Mouse (Mus musculus) thymus, adult 2 months (tissue): Measurements from ENCODE around the gene Crybg1. TPM values are rescaled to one million over a fixed set of nuclear protein-coding genes. Genes with fewer than 3 reads are reported as not detected.

Experiments
- DNase-seq: peaks from one replicate; pipeline ENCODE4 v3.0.0; 2021
- H3K27ac ChIP-seq: fragments of 200-500 bp; 2 replicates; pipeline ENCODE4 v1.5.1; 2012; ENCODE audit warnings: low read length, control low read depth; ENCODE audit not compliant: control insufficient read depth, insufficient read depth
- H3K27me3 ChIP-seq: fragments of 200-500 bp; 2 replicates; pipeline ENCODE4 v1.6.1; 2012; ENCODE audit warnings: mild to moderate bottlenecking, low read length, moderate library complexity, mixed read lengths; ENCODE audit not compliant: control insufficient read depth, insufficient read depth
- H3K36me3 ChIP-seq: fragments of 200-500 bp; 2 replicates; pipeline ENCODE4 v1.6.1; 2012; ENCODE audit warnings: mild to moderate bottlenecking, low read length, moderate library complexity; ENCODE audit not compliant: control insufficient read depth, insufficient read depth
- H3K4me1 ChIP-seq: fragments of 200-500 bp; replicated peaks from 2 replicates; pipeline ENCODE4 v1.6.1; 2012; ENCODE audit warnings: low read length; ENCODE audit not compliant: control insufficient read depth, insufficient read depth
- H3K4me3 ChIP-seq: fragments of 200-500 bp; 2 replicates; pipeline ENCODE4 v1.5.1; 2012; ENCODE audit warnings: mild to moderate bottlenecking, low read length, control low read depth, moderate library complexity; ENCODE audit not compliant: control insufficient read depth, insufficient read depth
- CTCF ChIP-seq: fragments of 200-500 bp; IDR thresholded peaks from 2 replicates; pipeline ENCODE4 v1.5.1; 2012; ENCODE audit warnings: mild to moderate bottlenecking, control low read depth, low read length, moderate library complexity, borderline replicate concordance; ENCODE audit not compliant: control insufficient read depth, poor library complexity, insufficient read depth; ENCODE audit errors: extremely low read depth
- POLR2A ChIP-seq: fragments of 200-500 bp; IDR thresholded peaks from 2 replicates; pipeline ENCODE4 v1.6.1; 2012; ENCODE audit warnings: mild to moderate bottlenecking, low read length, control low read depth, moderate library complexity; ENCODE audit not compliant: control insufficient read depth, poor library complexity, insufficient read depth; ENCODE audit errors: extremely low read depth
- WGBS: fragments of 180-500 bp; shearing (Covaris S2); methylation state at CpG from one replicate; pipeline ENCODE4 v1.1.7; 2018; 5-methylcytosine and 5-hydroxymethylcytosine counted together
- polyA plus RNA-seq: library from polyadenylated mRNA; depleted of rRNA; stranded (reverse); fragments of >200 nt; gene quantifications from 2 replicates; pipeline ENCODE4 v1.2.3, GENCODE M21; 2012

Crybg1 gene
- polyA plus RNA-seq, 1 experiment: 6.9 TPM

- WGBS: 11% methylated on average over 11 of the region's 11 CpGs
- peak; percentile 54 for DNase-seq
- H3K27ac ChIP-seq: peak overlapping the region; percentile 4; the same call in 1 of the 2 replicates
- H3K36me3 ChIP-seq: no peaks in the 10 kb centered on the region
- H3K27me3 ChIP-seq: no peaks in the 10 kb centered on the region
- H3K4me3 ChIP-seq: peak overlapping the region; percentile 25
- peaks cover 8% of the 10 kb centered on the region for H3K4me1 ChIP-seq
- TF ChIP-seq CTCF: no peak
- TF ChIP-seq POLR2A: no peak
Measured at GRCm38 (mm10) chr10:44037918-44038544, 110.6 kb downstream of the Crybg1 start.

GRCm38 (mm10) chr10:44029566-44029965 lies 119.1 kb downstream of the Crybg1 start:
- H3K27ac ChIP-seq: no peak overlapping the region
- no peak overlapping the region for H3K4me3 ChIP-seq
- H3K4me1 ChIP-seq: peaks cover 5% of the 10 kb centered on the region
- WGBS: 2% methylated on average over 3 of the region's 3 CpGs
- no peaks in the 10 kb centered on the region for H3K36me3 ChIP-seq
- H3K27me3 ChIP-seq: no peaks in the 10 kb centered on the region
- DNase-seq: no peak
- TF ChIP-seq POLR2A: no peak

- TF ChIP-seq CTCF: no peak
- no peak for TF ChIP-seq POLR2A
- no peaks in the 10 kb centered on the region for H3K36me3 ChIP-seq
- no peak overlapping the region for H3K27ac ChIP-seq
- 76% methylated on average over 1 of the region's 1 CpGs for WGBS
- no peak for DNase-seq
- no peaks in the 10 kb centered on the region for H3K27me3 ChIP-seq
- peaks cover 7% of the 10 kb centered on the region for H3K4me1 ChIP-seq
- H3K4me3 ChIP-seq: no peak overlapping the region
Measured at GRCm38 (mm10) chr10:44027226-44027625, 121.4 kb downstream of the Crybg1 start.

GRCm38 (mm10) chr10:44026105-44026504 lies 122.5 kb downstream of the Crybg1 start:
- no peak for DNase-seq
- Histone ChIP-seq H3K27me3 (no peaks in the 10 kb centered on the region), H3K4me3 (no peak overlapping the region), H3K36me3 (no peaks in the 10 kb centered on the region), H3K4me1 (peaks cover 7% of the 10 kb centered on the region), H3K27ac (no peak overlapping the region)
- 100% methylated on average over 1 of the region's 1 CpGs for WGBS
- no peak for TF ChIP-seq POLR2A
- TF ChIP-seq CTCF: no peak

- Histone ChIP-seq H3K4me1 (peaks cover 5% of the 10 kb centered on the region), H3K27me3 (no peaks in the 10 kb centered on the region), H3K36me3 (no peaks in the 10 kb centered on the region), H3K27ac (no peak overlapping the region), H3K4me3 (no peak overlapping the region)
- no peak for TF ChIP-seq CTCF
- TF ChIP-seq POLR2A: no peak
- WGBS: 52% methylated on average over 10 of the region's 10 CpGs
- no peak for DNase-seq
Measured at GRCm38 (mm10) chr10:44024705-44025104, 123.9 kb downstream of the Crybg1 start.

- no peaks in the 10 kb centered on the region for H3K36me3 ChIP-seq
- 81% methylated on average over 4 of the region's 4 CpGs for WGBS
- no peak overlapping the region for H3K4me3 ChIP-seq
- H3K4me1 ChIP-seq: 0 out of 2 replicates have a peak, but pooled peaks cover 3% of the 10 kb centered on the region
- TF ChIP-seq POLR2A (no peak), CTCF (no peak)
- no peaks in the 10 kb centered on the region for H3K27me3 ChIP-seq
- no peak overlapping the region for H3K27ac ChIP-seq
- DNase-seq: no peak
Measured at GRCm38 (mm10) chr10:44020141-44020540, 128.5 kb downstream of the Crybg1 start.

GRCm38 (mm10) chr10:44018562-44018961 lies 130.1 kb downstream of the Crybg1 start:
- Histone ChIP-seq H3K4me1 (no peaks in the 10 kb centered on the region), H3K36me3 (no peaks in the 10 kb centered on the region), H3K27ac (no peak overlapping the region), H3K4me3 (no peak overlapping the region), H3K27me3 (no peaks in the 10 kb centered on the region)
- TF ChIP-seq POLR2A: no peak
- TF ChIP-seq CTCF: no peak
- DNase-seq: no peak
- 95% methylated on average over 4 of the region's 4 CpGs for WGBS
